Mouse (Mus musculus) A20 (cell line): ENCODE data around the gene 4930524J08Rik.

Experiments used
- DNase-seq: peaks from one replicate; pipeline ENCODE4 v3.0.0-alpha.2; 2011; ENCODE audit warnings: low read depth, low spot score

4930524J08Rik gene

GRCm38 (mm10) chr5:100005431-100005830 lies 26.6 kb downstream of the 4930524J08Rik start:
- no peak for DNase-seq

- DNase-seq = no peak
Measured at GRCm38 (mm10) chr5:100005896-100006295, 27.0 kb downstream of the 4930524J08Rik start.

- DNase-seq = no peak
Measured at GRCm38 (mm10) chr5:100006324-100007039, 27.6 kb downstream of the 4930524J08Rik start.

GRCm38 (mm10) chr5:100007040-100007375 lies 28.1 kb downstream of the 4930524J08Rik start:
- DNase-seq = peak; percentile 26

GRCm38 (mm10) chr5:100008485-100008884 lies 29.6 kb downstream of the 4930524J08Rik start:
- no peak for DNase-seq

- DNase-seq = no peak
Measured at GRCm38 (mm10) chr5:100012599-100012998, 33.7 kb downstream of the 4930524J08Rik start.

- no peak for DNase-seq
Measured at GRCm38 (mm10) chr5:100020089-100020488, 41.2 kb downstream of the 4930524J08Rik start.

- DNase-seq = no peak
Measured at GRCm38 (mm10) chr5:100024403-100024802, 45.5 kb downstream of the 4930524J08Rik start.

GRCm38 (mm10) chr5:100024868-100025267 lies 46.0 kb downstream of the 4930524J08Rik start:
- no peak for DNase-seq
